Mouse (Mus musculus) small intestine, adult 2 months (tissue): ENCODE measurements around the gene Sptbn4.

Experiments used
- CTCF ChIP-seq: fragments of 200-500 bp; IDR thresholded peaks from 2 replicates; pipeline ENCODE4 v1.5.1; 2012; ENCODE audit warnings: low read depth, mild to moderate bottlenecking, control low read depth, inconsistent platforms, low read length, moderate library complexity, mixed read lengths; ENCODE audit not compliant: insufficient replicate concordance, insufficient read length; ENCODE audit errors: extremely low read depth
- POLR2A ChIP-seq: fragments of 200-500 bp; IDR thresholded peaks from 2 replicates; pipeline ENCODE4 v1.6.1; 2012; ENCODE audit warnings: low read depth, mild to moderate bottlenecking, control low read depth, inconsistent platforms, low read length, moderate library complexity

DNA sequence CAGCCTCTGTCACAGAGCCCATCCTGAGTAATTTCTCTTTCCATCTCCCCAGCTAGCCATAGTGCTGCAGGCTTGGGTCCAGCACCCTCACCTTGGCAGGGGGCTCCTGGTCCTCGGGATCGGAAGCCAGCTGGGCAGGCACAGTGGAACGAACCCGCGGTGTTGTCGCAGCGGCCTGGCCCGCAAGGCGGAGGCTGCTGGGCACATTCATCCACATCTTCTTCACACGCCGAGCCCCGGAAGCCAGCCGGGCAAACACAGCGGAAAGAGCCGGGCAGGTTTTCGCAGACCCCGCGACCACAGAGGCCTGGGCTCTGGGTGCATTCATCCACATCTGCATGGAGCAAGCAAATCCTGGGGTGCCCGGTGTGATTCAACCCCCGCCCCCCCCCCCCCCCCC, 122.6 kb downstream of the Sptbn4 start:
- TF ChIP-seq CTCF (no peak), POLR2A (no peak)
